Mouse (Mus musculus) spleen, adult 18-20 months (tissue): ENCODE measurements at regions not wholly inside any gene's neighbourhood (a gene's known extent, or its start where the extent isn't known, plus 50 kb on each side); places are given as distances from the start of the nearest gene placed in this dataset.
"Not testable (repeated sequence)": the region's sequence is repeated elsewhere in the genome, so short reads cannot be mapped to it uniquely, and the experiment has no call there.

Experiments
- DNase-seq, 2 experiments: peaks; one replicate each; pipeline ENCODE4 v3.0.0; 2022; ENCODE audit warnings: mixed read lengths in 2 of 2

GRCm38 (mm10) chr1:152241026-152241425 lies 145.5 kb downstream of the Tsen15 start:
- no peak for DNase-seq

- no peak for DNase-seq
These were observed 147.1 kb downstream of the Tsen15 start for GRCm38 (mm10) chr1:152239376-152239775.

- no peak for DNase-seq
These were observed 145.4 kb upstream of the 1700025G04Rik start for GRCm38 (mm10) chr1:152235212-152235792.

- no peak for DNase-seq
These were observed 144.8 kb upstream of the 1700025G04Rik start for GRCm38 (mm10) chr1:152234716-152235115.

GRCm38 (mm10) chr1:152231717-152232202 lies 141.8 kb upstream of the 1700025G04Rik start:
- no peak for DNase-seq

GRCm38 (mm10) chr1:152229709-152230108 lies 139.8 kb upstream of the 1700025G04Rik start:
- no peak for DNase-seq

- DNase-seq = no peak
These were observed 136.1 kb upstream of the 1700025G04Rik start for GRCm38 (mm10) chr1:152226049-152226448.

GRCm38 (mm10) chr1:152223666-152224065 lies 133.7 kb upstream of the 1700025G04Rik start:
- DNase-seq = no peak

GRCm38 (mm10) chr1:152220804-152221565 lies 131.1 kb upstream of the 1700025G04Rik start:
- no peak for DNase-seq

GRCm38 (mm10) chr1:152219752-152220151 lies 129.8 kb upstream of the 1700025G04Rik start:
- DNase-seq = not testable (repeated sequence)

GRCm38 (mm10) chr1:152217404-152217803 lies 127.5 kb upstream of the 1700025G04Rik start:
- no peak for DNase-seq

GRCm38 (mm10) chr1:152214376-152214775 lies 124.5 kb upstream of the 1700025G04Rik start:
- DNase-seq = no peak

GRCm38 (mm10) chr1:152203187-152203586 lies 113.3 kb upstream of the 1700025G04Rik start:
- no peak for DNase-seq

GRCm38 (mm10) chr1:152188700-152189099 lies 98.8 kb upstream of the 1700025G04Rik start:
- DNase-seq = no peak

GRCm38 (mm10) chr1:152184956-152185355 lies 95.0 kb upstream of the 1700025G04Rik start:
- no peak for DNase-seq

GRCm38 (mm10) chr1:152176267-152176970 lies 86.5 kb upstream of the 1700025G04Rik start:
- DNase-seq = no peak

GRCm38 (mm10) chr1:152175691-152176090 lies 85.8 kb upstream of the 1700025G04Rik start:
- DNase-seq = no peak

- DNase-seq = no peak
These were observed 84.5 kb upstream of the 1700025G04Rik start for GRCm38 (mm10) chr1:152174464-152174863.

- DNase-seq = no peak
These were observed 81.3 kb upstream of the 1700025G04Rik start for GRCm38 (mm10) chr1:152171034-152171790.

GRCm38 (mm10) chr1:152170583-152170982 lies 80.7 kb upstream of the 1700025G04Rik start:
- DNase-seq = no peak

- DNase-seq = no peak
These were observed 79.6 kb upstream of the 1700025G04Rik start for GRCm38 (mm10) chr1:152169508-152169907.

- no peak for DNase-seq
These were observed 78.4 kb upstream of the 1700025G04Rik start for GRCm38 (mm10) chr1:152168284-152168683.

- no peak for DNase-seq
These were observed 77.8 kb upstream of the 1700025G04Rik start for GRCm38 (mm10) chr1:152167716-152168115.
